Mouse (Mus musculus) retina, embryonic 14.5 days (tissue): Measurements from ENCODE around the gene Tmem129.

Experiments used
- DNase-seq: peaks from one replicate; pipeline ENCODE4 v3.0.0-alpha.2; 2015; ENCODE audit warnings: low spot score

Gene Tmem129

GRCm38 (mm10) chr5:33637606-33638350 is 20.4 kb downstream of the Tmem129 start:
- DNase-seq, result no peak

GRCm38 (mm10) chr5:33635361-33635760 is 22.9 kb downstream of the Tmem129 start:
- DNase-seq, result no peak

DNA sequence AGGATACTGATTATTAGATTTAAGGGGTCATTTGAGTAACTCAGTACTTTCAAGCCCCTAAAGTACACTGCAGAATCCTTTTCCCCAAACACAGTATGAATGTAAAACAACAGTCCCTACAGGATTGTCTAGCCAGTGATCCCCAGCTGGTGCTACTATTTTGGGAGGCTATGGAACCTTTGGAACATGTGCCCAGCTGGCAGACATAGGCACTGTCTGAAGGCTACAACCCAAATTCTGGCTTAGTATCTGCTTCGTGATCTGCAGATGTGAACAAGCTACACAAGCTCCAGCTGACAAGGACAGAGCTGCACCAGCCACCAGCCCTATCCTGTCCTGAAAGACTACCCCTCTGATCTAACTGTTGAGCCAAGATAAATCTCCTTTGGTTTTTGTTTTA is 25.7 kb downstream of the Tmem129 start:
- DNase-seq, result no peak

- no peak for DNase-seq
Measured at GRCm38 (mm10) chr5:33630615-33631014, 27.6 kb downstream of the Tmem129 start.

DNA sequence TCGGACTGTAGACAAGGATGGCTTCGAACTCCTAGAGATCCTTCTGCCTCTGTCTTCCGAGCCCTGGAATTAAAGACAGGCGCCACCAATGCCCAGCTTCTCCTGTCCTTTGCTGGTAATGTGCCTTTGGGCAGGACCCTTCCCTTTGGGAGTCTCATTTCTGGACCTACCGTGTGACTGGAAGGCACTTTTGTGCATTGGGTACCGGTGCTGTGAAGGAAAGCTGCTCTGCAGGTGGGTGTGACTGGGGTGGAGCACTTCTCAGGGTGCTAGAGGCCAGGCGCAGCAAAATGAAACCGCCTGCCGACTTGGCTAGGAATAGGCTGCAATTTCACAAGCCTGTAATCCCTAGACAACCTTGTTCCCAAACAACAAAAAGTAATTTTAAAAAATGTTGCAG is 28.2 kb downstream of the Tmem129 start:
- no peak for DNase-seq

GRCm38 (mm10) chr5:33629301-33629987 is 28.8 kb downstream of the Tmem129 start, which contains the start of the genes Fam53a and Gm9903:
Gene Fam53a, minus strand, starts transcription at chr5:33629635.
Gene Gm9903, plus strand, starts transcription at chr5:33629925.
- DNase-seq, result peak; percentile 98

GRCm38 (mm10) chr5:33628820-33629300 is 29.4 kb downstream of the Tmem129 start:
- DNase-seq, result peak; percentile 54

DNA sequence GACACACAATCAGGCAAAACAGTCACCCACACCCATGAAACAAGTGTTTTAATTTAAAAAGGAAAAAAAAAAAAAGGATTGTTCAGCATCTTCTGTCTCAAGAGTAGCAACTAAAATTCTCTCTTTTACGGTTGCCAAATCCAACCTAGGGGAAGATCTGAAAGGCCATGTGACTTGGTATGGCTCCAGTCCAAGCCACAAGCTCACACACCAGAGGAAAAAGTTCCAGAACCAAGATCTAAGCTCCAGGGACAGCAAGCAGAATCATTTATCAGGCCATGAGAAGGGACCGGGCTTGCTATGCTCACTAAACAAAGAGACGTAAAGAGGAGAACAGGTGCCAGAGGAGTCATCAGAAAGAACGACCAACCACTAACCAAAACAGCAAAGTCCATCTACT is 30.2 kb downstream of the Tmem129 start:
- no peak for DNase-seq

DNA sequence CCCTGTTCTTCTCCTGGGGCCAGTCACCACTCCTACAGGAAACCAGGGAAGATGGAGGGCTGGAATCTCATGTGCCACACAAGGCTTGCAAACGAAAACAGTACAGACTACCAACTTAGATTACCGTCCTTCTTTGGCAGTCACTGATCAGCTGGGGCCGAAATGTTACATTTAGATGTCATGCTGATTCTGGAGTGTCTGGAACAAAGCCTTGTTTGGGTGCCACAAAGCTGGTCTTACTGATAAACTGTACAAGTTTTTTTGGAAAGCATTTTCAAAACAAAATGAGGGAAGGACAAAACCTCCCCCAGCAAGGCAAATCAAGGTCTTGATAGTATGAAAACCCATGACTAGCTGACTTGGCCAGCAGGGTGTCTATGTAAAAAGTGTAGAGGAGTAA is 34.5 kb downstream of the Tmem129 start:
- no peak for DNase-seq

DNA sequence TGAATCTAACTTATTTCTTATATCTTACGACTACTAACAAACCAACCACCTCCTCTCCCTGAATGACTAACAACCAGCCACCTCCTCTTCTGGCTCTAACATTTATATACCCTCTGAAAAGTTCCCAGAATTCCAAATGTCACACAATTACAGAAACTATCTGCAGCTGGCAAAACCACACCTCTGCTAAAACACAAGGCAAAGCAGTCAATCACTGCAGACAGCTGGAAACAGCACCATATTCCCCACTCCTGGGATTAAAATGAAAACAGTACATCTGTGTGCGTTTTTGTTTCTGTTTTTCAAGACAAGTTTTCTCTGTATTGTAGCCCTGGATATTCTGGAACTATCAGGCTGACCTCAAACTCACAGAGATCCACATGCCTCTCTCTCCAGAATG is 35.5 kb downstream of the Tmem129 start:
- no peak for DNase-seq

DNA sequence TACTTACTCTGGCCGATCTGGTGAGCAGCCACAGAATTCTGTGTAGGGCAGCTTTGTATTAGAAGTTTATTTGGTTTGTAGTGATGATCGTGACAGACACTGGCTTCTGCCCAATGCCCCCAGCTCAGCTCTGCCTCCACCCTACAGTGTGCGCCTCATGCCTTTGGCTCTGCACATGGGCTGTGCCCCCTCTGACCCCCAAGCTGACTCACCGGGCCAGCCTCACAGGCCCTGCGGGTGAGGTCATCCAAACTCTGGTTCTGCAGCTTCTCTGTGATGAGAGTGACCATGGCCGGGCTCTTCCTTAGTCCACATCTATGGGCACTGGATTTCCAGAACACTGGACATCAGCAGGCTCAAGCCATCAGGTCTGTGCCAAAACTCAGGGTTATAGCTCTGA is 43.8 kb downstream of the Tmem129 start:
- DNase-seq, result no peak

GRCm38 (mm10) chr5:33611795-33612194 is 46.4 kb downstream of the Tmem129 start:
- no peak for DNase-seq

GRCm38 (mm10) chr5:33609226-33609625 is 49.0 kb downstream of the Tmem129 start:
- no peak for DNase-seq

- no peak for DNase-seq
Measured at GRCm38 (mm10) chr5:33607434-33607833, 50.8 kb downstream of the Tmem129 start.

DNA sequence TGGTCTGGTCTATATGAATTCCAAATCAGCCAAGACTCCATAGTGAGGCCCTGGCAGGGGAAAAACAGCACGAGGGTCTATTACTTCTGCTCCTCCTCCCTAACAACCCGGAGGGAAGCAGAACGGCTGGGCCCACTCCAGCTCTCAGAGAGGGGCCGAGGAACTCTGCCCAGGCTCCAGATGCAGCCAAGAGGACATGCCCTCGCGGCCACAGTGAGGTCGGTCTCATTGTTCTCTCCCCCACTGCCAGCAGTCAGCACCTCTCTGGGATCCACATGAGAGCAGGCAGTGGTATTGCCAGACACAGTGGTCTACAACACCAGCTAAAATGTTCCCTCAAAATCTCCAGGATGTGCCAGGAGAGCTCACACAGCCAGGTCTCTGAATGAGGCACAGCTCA is 51.6 kb downstream of the Tmem129 start:
- no peak for DNase-seq

- DNase-seq, result no peak
Measured at GRCm38 (mm10) chr5:33605314-33605713, 52.9 kb downstream of the Tmem129 start.
